Mouse (Mus musculus): ENCODE data around the gene Krt80.
"Not testable (repeated sequence)": the region's sequence is repeated elsewhere in the genome, so short reads cannot be mapped to it uniquely, and the experiment has no call there.

Krt80 gene

GRCm38 (mm10) chr15:101352047-101352446 lies 17.9 kb downstream of the Krt80 start:
- in situ Hi-C loops (cut with MboI, MseI), result no loop called here

GRCm38 (mm10) chr15:101341797-101342515 lies 28.0 kb downstream of the Krt80 start:
- in situ Hi-C loops (cut with MboI, MseI), result loop anchor here (25.0 kb wide), 1 partner anchor 420 kb away; no protein-coding TSS in a partner anchor

- in situ Hi-C loops (cut with MboI, MseI), result loop anchor here (25.0 kb wide), 1 partner anchor 423 kb away; no protein-coding TSS in a partner anchor
Observed at GRCm38 (mm10) chr15:101339537-101339936, 30.4 kb downstream of the Krt80 start.

- in situ Hi-C loops (cut with MboI, MseI), result loop anchor here (25.0 kb wide), 1 partner anchor 424 kb away; no protein-coding TSS in a partner anchor
Observed at GRCm38 (mm10) chr15:101338359-101338758, 31.6 kb downstream of the Krt80 start.

- in situ Hi-C loops (cut with MboI, MseI), result loop anchor here (25.0 kb wide), 1 partner anchor 426 kb away; no protein-coding TSS in a partner anchor
Observed at GRCm38 (mm10) chr15:101336474-101337174, 33.3 kb downstream of the Krt80 start.

GRCm38 (mm10) chr15:101333648-101334047 lies 36.3 kb downstream of the Krt80 start:
- in situ Hi-C loops (cut with MboI, MseI), result loop anchor here (5.0 to 25.0 kb wide), 2 partner anchors 429 to 639 kb away; no protein-coding TSS in a partner anchor

- in situ Hi-C loops (cut with MboI, MseI), result loop anchor here (5.0 to 25.0 kb wide), 2 partner anchors 429 to 639 kb away; no protein-coding TSS in a partner anchor
Observed at GRCm38 (mm10) chr15:101333165-101333564, 36.8 kb downstream of the Krt80 start.

GRCm38 (mm10) chr15:101332370-101332769 lies 37.6 kb downstream of the Krt80 start:
- in situ Hi-C loops (cut with MboI, MseI), result loop anchor here (5.0 to 25.0 kb wide), 2 partner anchors 430 to 640 kb away; no protein-coding TSS in a partner anchor

- in situ Hi-C loops (cut with MboI, MseI), result loop anchor here (5.0 to 25.0 kb wide), 2 partner anchors 431 to 641 kb away; no protein-coding TSS in a partner anchor
Observed at GRCm38 (mm10) chr15:101331090-101331489, 38.9 kb downstream of the Krt80 start.

GRCm38 (mm10) chr15:101329564-101329892 lies 40.4 kb downstream of the Krt80 start:
- in situ Hi-C loops (cut with MboI, MseI), result loop anchor here (25.0 kb wide), 1 partner anchor 433 kb away; no protein-coding TSS in a partner anchor

- in situ Hi-C loops (cut with MboI, MseI), result loop anchor here (25.0 kb wide), 1 partner anchor 433 kb away; no protein-coding TSS in a partner anchor
Observed at GRCm38 (mm10) chr15:101328876-101329563, 40.9 kb downstream of the Krt80 start.

- in situ Hi-C loops (cut with MboI, MseI), result loop anchor here (25.0 kb wide), 1 partner anchor 435 kb away; no protein-coding TSS in a partner anchor
Observed at GRCm38 (mm10) chr15:101327282-101327681, 42.7 kb downstream of the Krt80 start.

- in situ Hi-C loops (cut with MboI, MseI), result loop anchor here (25.0 kb wide), 1 partner anchor 436 kb away; no protein-coding TSS in a partner anchor
Observed at GRCm38 (mm10) chr15:101325991-101326534, 43.9 kb downstream of the Krt80 start.

GRCm38 (mm10) chr15:101324409-101324808 lies 45.6 kb downstream of the Krt80 start:
- in situ Hi-C loops (cut with MboI, MseI), result not testable (repeated sequence)

- in situ Hi-C loops (cut with MboI, MseI), result no loop called here
Observed at GRCm38 (mm10) chr15:101323511-101323910, 46.5 kb downstream of the Krt80 start.

GRCm38 (mm10) chr15:101322640-101323039 lies 47.3 kb downstream of the Krt80 start:
- in situ Hi-C loops (cut with MboI, MseI), result no loop called here

- in situ Hi-C loops (cut with MboI, MseI), result no loop called here
Observed at GRCm38 (mm10) chr15:101322106-101322505, 47.9 kb downstream of the Krt80 start.

- in situ Hi-C loops (cut with MboI, MseI), result no loop called here
Observed at GRCm38 (mm10) chr15:101321126-101321525, 48.8 kb downstream of the Krt80 start.

- in situ Hi-C loops (cut with MboI, MseI), result no loop called here
Observed at GRCm38 (mm10) chr15:101320618-101321041, 49.3 kb downstream of the Krt80 start.

GRCm38 (mm10) chr15:101320010-101320617 lies 49.8 kb downstream of the Krt80 start:
- in situ Hi-C loops (cut with MboI, MseI), result no loop called here
